Mouse (Mus musculus) brain, adult 2 months (tissue): ENCODE data around the gene Cdca5.

Source experiments
- DNase-seq: peaks from one replicate; pipeline ENCODE4 v3.0.0; 2011; ENCODE audit warnings: low read depth, low spot score

Cdca5 gene

DNA sequence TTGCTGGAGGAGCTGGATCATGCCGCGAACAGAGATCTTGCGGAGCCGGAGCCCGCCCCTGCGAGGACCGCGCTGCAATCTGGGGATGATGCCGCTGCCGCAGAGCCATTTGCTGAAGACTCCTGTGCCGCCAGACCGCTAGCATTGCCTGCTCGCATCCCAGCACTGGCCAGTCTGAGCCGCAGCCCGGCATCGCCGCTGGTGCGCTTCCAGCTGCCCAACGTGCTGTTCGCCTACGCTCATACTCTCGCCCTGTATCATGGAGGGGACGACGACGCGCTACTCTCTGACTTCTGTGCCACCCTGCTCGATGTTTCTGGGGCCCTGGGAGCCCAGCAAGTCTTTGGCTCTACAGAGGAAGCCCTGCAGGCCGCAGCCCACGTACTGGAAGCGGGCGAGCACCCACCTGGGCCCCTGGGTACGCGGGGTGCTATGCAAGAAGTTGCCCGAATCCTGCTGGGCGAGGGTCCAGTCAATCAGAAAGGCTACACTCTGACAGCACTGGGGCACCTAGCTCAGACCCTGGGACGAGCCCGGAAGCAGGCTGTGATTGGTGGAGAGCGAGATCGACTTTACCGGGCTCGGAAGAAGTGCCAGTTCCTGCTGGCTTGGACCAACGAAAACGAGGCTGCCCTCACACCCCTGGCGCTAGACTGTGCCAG, 23.0 kb upstream of the Cdca5 start:
- DNase-seq = peak; percentile 55

DNA sequence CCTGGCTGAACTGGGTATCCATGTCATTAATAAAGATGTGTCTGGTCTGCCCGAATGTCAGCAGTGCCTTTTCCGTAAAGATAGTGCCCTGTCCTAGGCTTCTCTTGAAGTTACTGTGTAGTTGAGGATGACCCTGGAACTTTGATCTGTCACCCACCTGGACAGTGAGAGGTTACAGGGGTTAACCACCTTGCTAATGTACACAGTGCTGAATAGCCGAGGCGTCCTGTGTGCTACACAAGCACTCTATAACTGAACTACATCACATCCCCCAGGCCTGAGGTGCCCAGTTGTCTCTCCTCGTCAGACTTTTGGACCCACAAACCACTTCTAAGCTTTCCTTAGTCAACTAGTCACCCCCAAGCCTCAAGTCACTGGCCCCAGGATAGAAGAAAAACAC, 22.4 kb upstream of the Cdca5 start:
- no peak for DNase-seq

DNA sequence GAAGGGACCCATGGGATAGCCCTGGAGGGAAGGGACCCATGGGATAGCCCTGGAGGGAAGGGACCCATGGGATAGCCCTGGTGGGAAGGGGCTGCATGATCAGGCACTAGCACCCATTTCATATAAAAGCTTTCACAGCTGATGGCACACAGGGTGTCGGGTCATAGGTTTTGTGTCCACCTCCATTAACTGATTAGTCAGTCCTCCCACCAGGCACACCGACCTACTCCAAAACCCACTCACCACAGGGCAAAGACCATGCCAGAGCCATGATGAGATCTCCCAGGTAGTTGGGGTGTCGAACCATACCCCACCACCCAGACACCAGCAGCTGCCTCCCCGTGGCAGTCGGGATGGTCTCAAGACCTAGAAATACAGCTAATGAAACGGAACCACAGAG, 21.7 kb upstream of the Cdca5 start:
- no peak for DNase-seq

DNA sequence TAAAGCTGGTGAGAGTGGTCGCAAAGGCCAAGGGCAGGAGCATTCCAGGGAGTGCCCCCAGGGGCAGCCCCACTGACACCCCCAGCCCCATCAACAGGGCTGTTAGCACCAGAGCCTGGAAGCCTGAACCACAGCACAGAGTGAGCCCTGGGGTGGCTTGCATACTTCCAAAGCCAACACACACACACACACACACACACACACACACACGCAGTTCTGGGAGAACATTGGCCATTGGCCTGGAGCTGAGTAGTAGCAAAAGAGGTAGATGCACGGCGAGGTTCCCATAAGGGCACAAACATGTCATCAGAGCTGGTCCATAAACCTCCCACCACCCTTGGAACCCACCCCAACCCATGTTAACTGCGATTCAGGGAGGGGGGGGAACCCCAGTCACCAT, 18.2 kb upstream of the Cdca5 start:
- no peak for DNase-seq

DNA sequence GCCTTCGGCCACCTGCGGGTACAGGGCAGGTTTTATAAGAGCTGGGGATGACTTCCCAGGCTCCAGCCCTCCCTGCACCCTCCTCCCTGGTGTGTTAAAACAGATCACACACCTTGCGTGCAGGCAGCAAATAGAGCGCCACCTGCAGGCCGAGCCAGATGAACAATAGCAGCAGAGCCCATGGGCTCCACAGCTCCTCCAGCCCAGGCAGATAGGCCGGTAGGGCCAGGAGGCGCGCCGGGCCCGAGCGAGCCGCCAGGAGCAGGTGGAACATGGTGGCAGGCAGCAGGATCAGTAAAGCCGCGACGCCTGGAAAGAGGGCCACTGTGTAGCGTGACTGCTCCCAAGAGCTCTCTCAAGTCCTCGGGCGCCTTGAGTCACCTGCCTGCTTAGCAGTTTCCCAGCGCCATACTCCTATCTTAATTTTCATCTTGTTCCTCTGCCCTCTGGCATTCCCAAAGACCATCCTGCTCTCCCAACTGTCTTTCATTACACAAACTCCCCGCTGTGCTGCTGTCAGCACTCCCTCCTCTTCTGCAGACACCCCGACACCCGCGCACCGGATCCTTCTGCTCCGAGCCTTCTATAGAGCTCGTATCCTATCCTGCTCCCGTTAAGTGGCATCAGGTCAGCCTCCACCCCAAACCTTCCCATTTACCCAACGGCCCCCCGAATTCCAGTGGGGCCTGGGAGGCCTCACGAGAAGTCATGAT, 17.6 kb upstream of the Cdca5 start:
- peak; percentile 95 for DNase-seq

DNA sequence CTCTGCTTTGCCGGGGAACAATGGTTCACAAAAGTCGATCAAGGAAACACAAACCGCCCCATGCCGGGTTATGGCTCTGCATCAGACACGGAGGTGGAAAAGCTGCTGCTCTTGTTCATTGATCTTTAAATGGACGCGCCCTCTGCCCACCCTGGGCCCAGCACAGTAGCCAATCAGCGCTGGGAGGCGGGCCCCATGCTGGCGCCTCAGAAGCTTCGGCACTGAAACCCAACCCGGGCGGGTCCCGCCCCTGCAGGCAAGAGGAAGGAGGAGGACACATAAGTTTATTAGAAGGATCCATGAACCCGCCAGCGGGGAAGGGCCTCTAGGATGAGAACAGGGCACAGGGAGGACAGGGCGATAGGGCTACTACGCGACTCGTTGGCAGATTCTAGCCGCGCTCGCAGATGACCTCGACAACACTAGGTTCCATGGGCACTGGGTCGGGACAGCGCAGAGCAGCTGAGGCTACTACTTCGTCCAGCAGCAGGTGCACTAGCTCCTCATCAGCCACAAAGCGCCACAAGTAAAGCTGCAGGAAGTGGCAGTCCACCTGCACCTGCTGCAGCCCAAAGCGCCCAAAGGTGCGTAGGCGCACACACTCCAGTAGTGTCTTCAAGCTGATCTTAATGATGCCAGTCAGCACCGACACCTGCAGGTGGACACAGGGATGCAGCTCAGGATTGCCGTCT, 16.9 kb upstream of the Cdca5 start, which contains the start of gene Tm7sf2:
Gene Tm7sf2 (minus strand): TSS at position 650 of the 692 bp plus-strand sequence.
- peak; percentile 92 for DNase-seq

DNA sequence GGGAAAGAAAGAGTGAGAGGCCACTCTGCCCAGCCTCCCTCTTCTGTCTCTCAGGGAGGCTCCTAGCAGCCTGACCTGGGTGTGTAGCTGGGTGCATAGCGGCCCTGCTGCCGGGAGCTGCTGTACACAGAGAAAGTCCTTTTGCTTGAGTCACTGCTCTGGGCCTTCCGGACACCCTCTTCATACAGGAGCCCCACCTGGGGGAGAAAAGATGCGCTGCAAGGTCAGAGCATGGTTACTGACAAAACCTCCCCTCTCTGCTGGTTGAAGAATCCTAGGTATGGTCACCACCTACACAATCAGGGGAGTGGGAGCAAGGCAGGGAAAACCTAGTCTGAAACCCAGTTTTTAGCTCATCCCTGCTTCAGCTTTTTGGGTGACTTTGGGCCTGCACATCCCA, 15.8 kb upstream of the Cdca5 start:
- no peak for DNase-seq

DNA sequence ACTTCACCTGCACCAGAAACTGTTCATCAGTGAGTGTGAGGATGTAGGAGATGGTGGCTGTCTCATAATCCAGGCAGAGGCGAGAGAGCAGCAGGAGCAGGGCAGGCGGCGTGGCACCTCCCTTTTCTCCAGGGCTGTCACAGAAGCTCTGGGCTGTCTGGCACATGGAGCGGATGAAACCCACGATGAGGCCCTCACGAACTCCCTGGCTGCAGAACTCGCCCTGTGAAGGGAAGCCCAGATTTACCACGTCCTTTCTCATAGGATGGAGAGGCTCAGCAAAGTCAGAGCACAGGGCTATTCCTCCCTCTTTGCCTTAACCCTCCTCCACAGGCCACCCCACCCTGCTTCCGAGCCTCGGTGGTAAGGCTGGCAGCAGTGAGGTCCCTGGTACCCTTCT, 14.9 kb upstream of the Cdca5 start:
- DNase-seq = no peak

DNA sequence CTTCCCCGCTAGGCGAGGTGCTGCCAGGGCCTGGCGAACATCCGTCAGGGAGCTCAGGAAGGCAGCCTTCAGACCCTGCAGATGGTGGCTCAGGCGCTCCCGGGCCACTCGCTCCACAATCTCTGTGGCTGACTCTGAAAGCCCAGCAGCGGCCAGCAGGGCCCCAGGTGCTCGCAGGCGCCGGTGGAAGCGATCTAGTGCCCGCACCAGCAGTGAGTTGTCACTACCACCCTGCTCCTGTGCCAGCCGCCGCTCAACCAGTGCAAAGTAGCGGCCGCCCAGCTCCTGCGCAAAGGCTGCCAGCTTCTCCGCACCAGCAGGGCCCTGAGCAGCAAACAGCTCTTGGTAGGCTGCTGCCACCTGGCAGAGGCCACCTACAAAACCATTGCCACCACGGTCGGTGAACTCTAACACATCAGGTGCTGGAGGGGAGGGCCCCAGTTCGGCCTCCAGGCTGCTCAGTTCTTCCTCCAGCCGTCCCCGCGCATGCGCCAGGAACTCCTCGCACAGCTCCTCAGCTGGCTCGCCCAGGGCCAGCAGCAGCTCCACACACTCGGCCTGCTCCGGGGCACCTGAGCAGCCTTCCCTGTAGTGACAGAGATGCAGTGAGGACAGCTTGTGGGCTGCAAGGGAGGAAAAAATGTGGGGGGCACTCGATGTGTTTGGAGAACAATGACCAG, 14.1 kb upstream of the Cdca5 start:
- no peak for DNase-seq

DNA sequence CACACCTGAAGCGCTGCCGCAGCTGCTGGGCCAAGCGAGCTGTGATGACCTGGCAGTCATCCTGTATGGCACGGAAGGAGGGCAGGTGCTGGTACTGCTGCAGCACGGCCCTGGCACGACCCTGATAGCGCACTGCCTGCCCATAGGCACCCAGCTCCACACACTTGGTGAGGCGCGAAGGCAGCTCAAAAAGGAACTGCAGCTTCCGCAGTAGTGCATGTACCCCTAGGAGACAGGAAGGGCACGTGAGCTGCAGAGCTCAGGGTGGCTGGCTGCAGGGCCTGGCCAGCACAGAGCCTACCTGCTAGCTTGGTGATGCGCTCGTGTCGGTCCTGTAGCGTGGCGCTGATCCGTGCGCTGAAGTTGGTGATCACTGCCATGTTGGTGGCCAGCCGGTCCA, 13.5 kb upstream of the Cdca5 start:
- no peak for DNase-seq

DNA sequence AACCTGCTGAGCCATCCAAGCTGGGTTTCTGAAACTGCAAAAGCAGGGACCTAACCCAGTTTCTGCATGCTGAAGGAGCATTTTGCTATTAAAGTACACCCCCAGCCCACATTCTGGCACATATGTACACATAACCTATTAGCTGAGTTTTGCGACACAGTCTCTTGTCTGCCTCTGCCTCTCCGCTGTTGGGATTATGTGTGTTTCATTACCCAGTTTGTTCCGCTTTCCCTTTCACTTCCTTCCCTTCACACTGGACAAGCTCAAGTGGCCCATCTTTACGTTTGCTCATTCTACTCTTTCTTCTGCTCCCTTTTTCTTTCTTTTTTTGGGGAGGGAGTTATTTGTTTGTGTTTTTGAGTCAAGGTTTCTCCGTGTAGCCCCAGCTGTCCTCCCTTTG, 10.9 kb upstream of the Cdca5 start:
- DNase-seq = no peak

DNA sequence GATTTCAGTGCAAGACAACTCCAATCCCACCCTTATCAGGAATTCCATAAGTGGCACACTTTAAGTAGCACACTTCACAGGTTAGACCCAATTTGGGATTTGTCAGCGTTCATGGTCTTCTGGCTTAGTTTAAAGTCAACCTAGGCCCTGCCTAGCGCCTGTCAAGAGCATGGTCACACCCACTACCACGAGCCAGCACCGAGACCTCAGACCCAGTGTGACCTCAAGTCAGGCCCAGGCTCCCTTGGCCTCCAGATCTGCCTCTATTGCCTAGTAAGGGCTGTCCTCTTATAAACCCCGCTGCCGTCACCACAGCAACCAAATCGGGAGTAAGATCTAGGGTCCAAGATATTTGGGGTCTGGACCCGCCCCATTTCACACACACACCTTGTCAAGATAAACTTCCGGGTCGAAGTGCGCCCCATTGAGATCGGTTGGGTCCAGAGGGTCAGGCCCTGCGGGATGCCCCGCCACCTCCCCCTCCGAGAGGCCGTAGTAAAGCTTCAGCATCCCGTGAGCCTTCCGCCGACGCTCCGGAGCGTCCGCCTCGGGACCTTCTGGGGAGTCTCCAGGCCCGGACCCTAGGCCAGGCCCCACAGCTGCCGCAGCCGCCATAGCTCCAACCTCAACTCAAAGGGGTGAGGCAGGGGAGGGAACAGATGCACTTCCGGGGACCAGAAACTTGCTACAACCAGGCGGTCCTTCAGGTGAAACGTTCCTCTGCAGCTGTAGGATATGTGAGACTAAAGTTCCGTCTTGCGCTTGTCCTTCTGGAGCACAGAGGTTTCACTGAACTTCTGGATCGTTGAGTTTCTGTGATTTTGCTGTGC, 8.0 kb upstream of the Cdca5 start, which contains the start of gene Vps51:
Gene Vps51 (minus strand): TSS at position 668 of the 830 bp plus-strand sequence.
- DNase-seq = peak; percentile 98

DNA sequence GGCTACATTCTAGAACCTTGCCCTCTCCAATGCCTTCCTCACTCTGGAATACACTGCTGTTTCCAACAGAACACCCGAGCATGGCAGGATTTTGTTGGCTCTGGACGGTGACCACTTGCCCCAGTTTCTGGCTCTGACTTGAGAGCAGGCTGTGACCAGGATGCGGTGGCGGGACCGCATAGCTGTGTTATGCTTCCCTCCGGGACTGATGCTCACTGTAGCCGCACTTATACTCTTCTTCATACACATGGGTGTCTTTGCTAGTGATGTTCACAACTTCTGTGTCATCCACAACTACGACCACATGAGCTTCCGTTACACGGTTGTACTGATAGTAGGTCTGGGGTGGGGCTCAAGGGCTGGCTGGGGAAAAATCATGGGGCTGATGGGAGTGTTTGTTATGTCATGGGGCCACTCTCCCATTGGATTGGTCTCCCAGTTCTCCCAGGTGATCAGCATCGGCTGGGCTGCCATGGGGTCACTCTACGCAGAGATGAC, 4.8 kb upstream of the Cdca5 start, which contains the start of gene Tmem262:
Gene Tmem262 (plus strand): TSS at position 51 of the 498 bp plus-strand sequence.
- DNase-seq = no peak

DNA sequence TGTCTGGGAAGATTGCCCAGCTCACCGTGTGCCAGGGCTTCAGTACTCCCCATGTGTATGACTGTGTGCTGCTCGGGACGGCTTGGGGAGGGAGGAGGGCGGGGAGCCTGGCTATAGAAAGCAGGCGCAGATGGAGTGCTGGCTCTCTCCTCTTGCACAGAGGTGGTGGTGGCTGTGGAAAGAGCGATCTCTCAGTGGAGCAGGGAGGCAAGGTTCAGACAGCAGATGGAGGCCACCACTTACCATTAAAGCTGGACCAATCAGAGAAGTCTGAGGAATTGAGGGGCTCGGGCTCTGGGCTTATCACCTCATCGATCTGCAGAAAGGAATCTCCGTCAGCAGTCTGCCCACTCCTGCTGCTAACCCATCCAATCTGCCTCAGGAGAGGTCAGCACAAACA, 2.6 kb upstream of the Cdca5 start, which contains the start of gene Gm28374:
Gene Gm28374 (minus strand): TSS at position 101 of the 400 bp plus-strand sequence.
- no peak for DNase-seq

DNA sequence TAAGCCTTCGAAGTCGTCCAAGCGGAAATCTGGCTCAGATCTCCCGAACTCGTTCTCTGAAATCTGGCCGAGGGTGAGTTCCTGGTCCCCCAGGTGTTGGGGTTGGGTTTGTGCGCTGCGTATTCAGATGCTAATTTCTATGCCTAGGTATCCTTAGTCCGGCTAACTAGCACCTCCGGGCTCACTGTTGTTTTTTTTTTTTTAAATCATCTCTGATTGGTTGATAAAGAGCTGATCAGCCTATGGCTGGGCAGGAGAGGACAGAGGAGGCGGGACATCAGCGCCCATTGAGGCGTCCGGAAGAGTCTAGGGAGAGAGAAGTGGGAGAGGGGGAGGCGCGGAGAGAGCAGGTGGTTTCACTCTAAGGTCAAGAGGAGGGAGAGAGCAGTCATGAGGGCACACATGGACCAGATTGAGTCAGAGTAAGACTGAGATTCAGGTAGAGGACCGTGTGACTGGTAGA, 665 bp downstream of the Cdca5 start:
- DNase-seq = peak; percentile 21

DNA sequence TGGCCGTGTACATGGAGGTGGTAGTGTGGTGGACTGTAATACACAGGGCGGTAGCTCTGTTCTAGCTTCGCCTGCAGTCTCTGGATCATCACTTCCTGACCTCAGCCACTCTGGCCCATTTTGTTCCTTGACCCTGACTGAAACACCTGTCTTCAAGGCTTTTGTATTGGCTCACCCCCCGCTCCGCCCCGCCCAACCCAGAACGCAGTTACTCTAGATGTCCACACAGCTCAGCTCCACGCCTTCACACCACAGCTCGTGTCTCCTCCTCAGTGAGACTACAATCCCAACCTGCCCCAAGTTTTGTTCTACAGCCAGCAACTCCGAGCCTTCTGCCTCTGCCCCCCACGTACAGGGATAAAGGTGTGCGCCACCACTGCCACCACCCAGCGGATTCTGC, 4.1 kb downstream of the Cdca5 start:
- DNase-seq = no peak

DNA sequence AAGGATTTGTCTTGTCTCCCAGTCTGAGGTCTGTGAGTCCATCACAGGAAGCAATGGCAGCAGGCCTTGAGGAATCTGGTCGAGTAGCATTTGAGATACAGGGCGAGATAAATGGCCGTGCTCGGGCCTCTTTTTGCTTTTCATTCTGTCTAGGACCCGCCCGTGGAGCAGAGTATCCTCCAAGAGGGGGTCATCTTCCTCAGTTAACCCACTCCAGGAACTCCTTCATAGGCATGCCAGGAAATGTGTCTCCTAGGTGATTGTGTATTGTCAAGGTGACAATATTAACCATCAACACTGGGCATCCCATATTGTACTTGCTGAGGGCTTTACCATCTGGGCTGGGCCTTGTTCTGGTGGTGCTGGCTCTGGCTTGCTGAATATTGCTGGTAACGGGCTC, 9.3 kb downstream of the Cdca5 start, which contains the start of gene AC131692.1:
Gene AC131692.1 (plus strand): TSS at position 301 of the 400 bp plus-strand sequence.
- no peak for DNase-seq

DNA sequence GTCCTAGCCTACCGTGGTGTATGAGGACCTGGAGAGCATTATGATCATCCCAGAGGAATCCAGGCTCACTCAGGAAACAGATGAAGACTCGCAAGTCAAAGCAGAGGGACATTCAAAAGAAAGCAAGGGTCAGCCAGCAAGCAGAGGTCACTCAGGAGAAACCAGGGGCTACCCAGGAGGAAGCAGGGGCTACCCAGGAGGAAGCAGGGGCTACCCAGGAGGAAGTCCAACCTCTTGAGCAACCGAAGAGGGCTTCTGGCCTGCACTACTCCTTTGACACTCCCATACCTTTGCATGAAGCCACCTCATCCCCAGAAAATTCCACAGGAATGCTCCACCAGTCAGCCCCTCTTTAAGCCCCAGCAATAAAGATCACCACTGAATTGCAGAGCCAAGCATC, 13.1 kb downstream of the Cdca5 start:
- no peak for DNase-seq

DNA sequence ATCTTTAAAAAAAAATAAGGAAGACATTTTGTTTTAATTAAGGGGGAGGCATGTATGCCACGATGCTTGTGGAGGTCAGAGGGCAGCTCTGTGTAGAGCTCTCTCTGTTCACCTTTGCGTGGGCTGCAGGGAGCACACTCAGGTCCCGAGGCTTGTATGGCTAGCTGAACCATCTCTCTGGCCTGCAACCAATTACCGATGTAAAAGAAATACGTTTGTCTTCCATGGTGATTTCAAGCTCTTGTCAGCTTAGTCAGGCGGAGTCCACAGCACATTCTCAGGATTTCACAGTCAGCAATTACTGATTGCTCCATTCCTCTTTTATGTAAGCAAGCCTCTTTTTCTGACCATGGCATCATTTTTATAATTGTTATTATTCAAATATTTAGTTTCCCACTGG, 16.4 kb downstream of the Cdca5 start:
- no peak for DNase-seq

DNA sequence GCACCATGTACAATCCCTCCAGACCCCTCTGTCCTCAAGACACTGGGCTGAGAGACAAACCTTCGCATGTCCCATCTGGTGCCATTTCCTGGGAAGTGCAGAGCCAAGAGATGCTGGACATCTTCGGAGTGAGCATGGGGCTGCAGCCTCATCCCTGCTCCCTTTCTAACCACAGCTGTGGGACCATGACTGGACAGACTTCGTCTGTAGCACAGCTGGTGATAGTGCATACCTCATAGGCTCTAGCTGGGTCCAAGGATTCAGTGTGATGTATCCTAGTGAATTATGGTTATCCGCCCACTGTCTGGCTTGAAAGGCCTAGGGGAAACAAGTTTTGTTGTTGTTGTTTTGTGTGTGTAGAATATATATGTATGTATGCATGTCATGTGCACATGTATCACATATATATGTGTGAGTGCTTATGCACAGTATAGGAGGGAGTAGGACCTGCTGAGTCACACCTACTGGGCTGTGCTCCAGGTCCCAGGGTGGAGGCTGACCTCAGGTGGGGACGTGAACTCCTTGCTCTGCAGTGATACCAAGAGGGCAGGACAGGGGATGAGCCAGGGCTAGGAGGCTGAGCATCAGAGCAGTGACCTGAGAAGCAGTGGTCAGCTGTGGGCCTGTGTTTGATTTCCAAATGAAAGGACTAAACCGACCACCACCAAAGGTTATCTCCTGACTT, 17.5 kb downstream of the Cdca5 start:
- no peak for DNase-seq
